Comparison of ENCODE assay signal across 20 mouse cellular contexts in genomic region chr5:108255259-108255658, GRCm38 (mm10). TPM values are rescaled to one million over a fixed set of nuclear protein-coding genes. Genes with fewer than 3 reads are reported as not detected.
DNase-seq lines count a peak whose midpoint lies in the region; ATAC-seq lines count a peak whose summit lies in the region.
"Had no signal": no experiment of that assay in that cellular context is flagged by ENCODE, and none has a peak within 500 bp of the region (broad histone marks: within the 10 kb centered on the region; RNA-seq: fewer than 3 reads in every experiment).

No protein-coding gene starts in this region.

- intact Hi-C loops in heart, postnatal 25 days (cut with DNase I) = no loop called here

- ATAC-seq in common myeloid progenitor, adult 5-6 weeks (replicated peaks; ENCODE audit: low read depth, poor library complexity, severe bottlenecking) = 0 out of 2 replicates have a peak, but pooled peaks have one; percentile 29
- peak; percentile 89 for ATAC-seq in granulocyte monocyte progenitor cell, adult 5-6 weeks (replicated peaks; ENCODE audit: poor library complexity, severe bottlenecking)
- ATAC-seq in megakaryocyte, adult 5-6 weeks (ENCODE audit: poor library complexity, severe bottlenecking) = peak; percentile 73
- ATAC-seq in megakaryocyte progenitor cell, adult 5-6 weeks (replicated peaks; ENCODE audit: poor library complexity) = 0 out of 2 replicates have a peak, but pooled peaks have one; percentile 29
- ATAC-seq: activated CD4-positive, CD25-positive, alpha-beta regulatory T cell, adult 4 months; CD4-positive, CD25-positive, alpha-beta regulatory T cell, adult 4 months; Patski had no signal

- DNase-seq in right cerebral cortex, postnatal 10 days (ENCODE audit: low spot score in 2 of 2) = no peak
- DNase-seq in heart, adult 9 months (ENCODE audit: low spot score in 2 of 2) = no peak
- no peak for DNase-seq in gastrocnemius, adult 8-10 months (ENCODE audit: low spot score in 2 of 2)
- DNase-seq in heart, postnatal 25 days (ENCODE audit: low spot score) = no peak
- DNase-seq: adrenal gland, adult 2 months; adrenal gland, adult 8-10 months; adrenal gland, postnatal 10 days; adrenal gland, postnatal 14 days; adrenal gland, postnatal 25 days; adrenal gland, postnatal 36 days; B cell, adult 2 months; cerebellum, adult 11 months; cerebellum, adult 11-12 months had no signal

RNA-seq across cellular contexts. Expression of gene Dr1, which starts 13.4 kb away (rescaled TPM):
- 57.1 and 71.1 TPM in 2 replicates for total RNA-seq in common myeloid progenitor, adult 5-6 weeks (2017)
- 61.9 and 64.0 TPM in 2 replicates for total RNA-seq in granulocyte monocyte progenitor cell, adult 5-6 weeks (2014; fragmentation: Nextera tagmentation)
- 62.9 and 71.9 TPM in 2 replicates for total RNA-seq in granulocyte monocyte progenitor cell, adult 5-6 weeks (2017)
- total RNA-seq in megakaryocyte, adult 5-6 weeks (2015) = 158 and 178 TPM in 2 replicates
- total RNA-seq in megakaryocyte, adult 5-6 weeks (2017) = 116 and 118 TPM in 2 replicates
- 82.6 and 102 TPM in 2 replicates for total RNA-seq in megakaryocyte progenitor cell, adult 5-6 weeks (2015)
- 67.8 and 73.8 TPM in 2 replicates for total RNA-seq in megakaryocyte progenitor cell, adult 5-6 weeks (2017)
- total RNA-seq in gastrocnemius, adult 8-10 months (2022) = 10 to 100 TPM; 15.2 to 18.5 (median 16.9) TPM
- 10 to 100 TPM; 19.2 to 22.4 TPM for total RNA-seq in heart, postnatal 25 days (2021)

RNA-seq across cellular contexts. Expression of gene Pigg, which starts 57.1 kb away (rescaled TPM):
- 6.7 and 8.8 TPM in 2 replicates for total RNA-seq in common myeloid progenitor, adult 5-6 weeks (2017)
- total RNA-seq in granulocyte monocyte progenitor cell, adult 5-6 weeks (2014; fragmentation: Nextera tagmentation) = 5.6 and 7.7 TPM in 2 replicates
- 5.5 and 6.1 TPM in 2 replicates for total RNA-seq in granulocyte monocyte progenitor cell, adult 5-6 weeks (2017)
- 2.7 and 2.9 TPM in 2 replicates for total RNA-seq in megakaryocyte, adult 5-6 weeks (2015)
- total RNA-seq in megakaryocyte, adult 5-6 weeks (2017) = 3.9 and 5.0 TPM in 2 replicates
- total RNA-seq in megakaryocyte progenitor cell, adult 5-6 weeks (2015) = 4.2 and 4.8 TPM in 2 replicates
- 6.6 and 8.4 TPM in 2 replicates for total RNA-seq in megakaryocyte progenitor cell, adult 5-6 weeks (2017)
- total RNA-seq in gastrocnemius, adult 8-10 months (2022) = 1 to 10 TPM; 3.3 to 4.3 (median 4.2) TPM
- 10 to 100 TPM in 1 of 2 experiments, 1 to 10 TPM in 1; 9.0 to 10.7 TPM for total RNA-seq in heart, postnatal 25 days (2021)

Comparison
In these comparisons a context has a peak if more than half of its experiments do, and no peak if none do; other contexts are left out.
1. ATAC-seq: peak in every context shown above with its lines; median percentile 89 in granulocyte monocyte progenitor cell, adult 5-6 weeks; 73 in megakaryocyte, adult 5-6 weeks; 29 in common myeloid progenitor, adult 5-6 weeks; 29 in megakaryocyte progenitor cell, adult 5-6 weeks.